Mouse (Mus musculus) c-Kit-negative CD71-positive TER-119-positive erythroid progenitor cells, embryonic 14.5 days (primary cell): ENCODE data around the gene Apcs.

Experiments used
- DNase-seq: peaks from one replicate; pipeline ENCODE4 v3.0.0-alpha.2; 2013; ENCODE audit warnings: low read depth, low spot score

Apcs gene

DNA sequence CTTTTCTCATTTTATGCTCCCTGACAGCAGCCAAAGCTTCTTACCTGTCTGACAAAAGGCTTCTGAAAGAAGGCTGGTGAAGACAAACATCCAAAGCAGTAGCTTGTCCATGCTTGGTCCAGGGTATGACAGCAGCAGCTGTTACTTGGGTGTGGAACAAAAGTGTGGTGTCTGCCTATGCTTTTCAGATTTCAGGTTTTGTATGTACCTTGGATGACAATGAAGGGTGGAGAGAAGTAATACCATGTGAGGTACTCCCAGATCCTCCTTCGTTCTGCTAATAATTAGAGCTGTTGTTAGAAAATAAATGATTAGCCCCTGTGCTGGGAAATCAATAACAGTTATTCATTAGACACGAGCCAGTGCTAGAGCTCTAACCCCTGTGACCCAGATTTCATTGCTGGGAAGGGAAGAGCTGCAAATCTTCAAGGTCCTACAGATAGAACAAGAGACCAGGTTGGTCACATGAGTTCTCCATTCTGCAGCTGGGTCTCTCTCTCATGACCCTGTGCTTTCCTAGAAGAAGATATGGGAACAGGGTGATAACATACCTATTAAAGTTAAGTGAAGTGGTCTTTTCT is at the start of gene Apcs:
Gene Apcs, minus strand, starts transcription at position 265 of the 581 bp plus-strand sequence.
- no peak for DNase-seq

DNA sequence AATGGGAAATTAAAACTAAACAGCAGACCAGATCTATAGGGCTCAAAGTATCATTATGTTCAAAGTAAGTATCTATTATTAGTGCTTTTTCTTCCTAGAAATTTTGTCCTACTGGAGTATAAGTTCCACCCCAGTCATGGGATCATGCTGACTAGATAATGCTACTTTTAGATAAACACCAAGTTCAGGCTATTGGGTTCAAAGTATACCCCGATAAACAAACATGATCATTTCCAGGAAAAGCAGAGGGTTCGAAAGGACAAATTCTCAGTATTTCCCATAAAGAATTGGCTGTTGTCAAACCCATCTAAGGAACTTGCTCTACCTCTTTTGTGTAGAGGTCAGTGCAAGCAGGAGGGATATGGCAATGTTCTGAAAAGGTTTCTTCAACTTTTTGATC is 37.4 kb upstream of the Apcs start:
- DNase-seq: no peak

DNA sequence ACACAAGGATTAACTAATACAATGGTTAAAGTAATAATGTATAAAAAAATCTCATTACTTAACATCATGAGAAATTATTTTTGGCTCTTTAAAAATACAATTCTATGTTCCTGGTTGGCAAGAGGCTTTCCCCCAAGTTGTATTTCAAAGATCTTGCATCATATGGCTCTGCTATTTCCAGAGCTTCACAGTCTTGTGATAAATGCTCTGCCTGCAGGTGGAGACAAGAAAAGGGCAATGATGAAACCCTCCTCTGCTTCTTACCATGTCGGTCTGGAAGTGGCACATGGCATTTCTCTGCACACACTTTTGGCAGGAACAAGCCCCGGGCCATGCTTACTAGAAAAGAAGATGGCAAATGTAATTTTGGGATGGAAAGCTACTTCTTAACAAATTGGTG is 23.6 kb upstream of the Apcs start:
- DNase-seq: no peak

DNA sequence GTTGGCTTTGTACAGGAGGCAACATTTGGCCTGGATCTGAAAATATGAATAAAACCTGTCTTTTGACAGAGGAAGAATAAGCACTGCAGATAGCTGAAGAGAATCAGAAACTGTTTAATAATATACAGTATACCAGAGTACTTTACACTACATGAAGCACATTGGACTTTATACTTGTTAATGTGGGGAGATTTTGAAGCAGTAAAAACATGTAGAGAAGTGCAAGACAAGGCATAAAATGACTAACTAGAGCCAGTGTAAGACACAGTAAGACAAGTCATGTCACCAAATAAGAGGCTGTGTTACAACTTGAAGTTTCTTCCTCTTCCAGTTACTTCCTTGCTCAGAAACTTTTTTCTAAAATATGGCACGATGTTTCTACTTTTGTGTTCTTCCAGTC is 22.3 kb upstream of the Apcs start:
- DNase-seq: no peak

DNA sequence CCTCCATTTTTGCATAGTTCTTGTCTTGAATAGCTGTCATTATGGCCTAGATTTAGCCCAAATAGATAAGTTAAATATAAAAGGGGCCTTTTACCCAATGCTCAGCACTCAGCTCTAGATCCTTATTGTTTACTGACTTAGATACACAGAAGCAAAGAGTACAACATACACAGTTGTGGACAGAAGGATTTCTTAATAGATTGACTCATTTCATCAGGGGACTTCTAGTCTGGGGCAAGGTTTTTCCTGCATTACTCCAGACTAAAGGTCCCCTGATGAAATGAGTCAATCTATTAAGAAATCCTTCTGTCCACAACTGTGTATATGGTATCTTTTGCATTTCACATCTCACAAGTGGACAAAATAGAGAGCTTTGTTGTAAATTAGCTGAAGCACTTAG is 8.5 kb upstream of the Apcs start:
- DNase-seq: no peak

DNA sequence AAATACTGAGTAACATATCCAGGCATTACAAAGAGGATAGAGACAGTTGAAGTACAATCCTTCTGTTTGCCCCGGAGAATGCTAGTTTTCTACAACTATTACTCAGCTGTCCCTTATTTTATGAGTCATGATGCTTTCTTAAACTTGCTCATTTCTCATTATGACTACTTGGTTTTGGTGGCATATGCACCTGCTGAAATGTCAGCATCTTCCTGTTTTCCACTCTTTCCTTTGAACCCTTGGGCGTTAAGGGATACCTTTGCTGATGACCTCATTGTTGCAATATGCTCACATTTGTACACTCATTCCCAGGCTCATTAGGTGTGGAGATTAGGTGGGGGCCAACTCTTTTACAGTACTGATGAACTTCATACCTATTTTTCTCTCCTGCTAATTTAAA is 594 bp upstream of the Apcs start:
- no peak for DNase-seq

DNA sequence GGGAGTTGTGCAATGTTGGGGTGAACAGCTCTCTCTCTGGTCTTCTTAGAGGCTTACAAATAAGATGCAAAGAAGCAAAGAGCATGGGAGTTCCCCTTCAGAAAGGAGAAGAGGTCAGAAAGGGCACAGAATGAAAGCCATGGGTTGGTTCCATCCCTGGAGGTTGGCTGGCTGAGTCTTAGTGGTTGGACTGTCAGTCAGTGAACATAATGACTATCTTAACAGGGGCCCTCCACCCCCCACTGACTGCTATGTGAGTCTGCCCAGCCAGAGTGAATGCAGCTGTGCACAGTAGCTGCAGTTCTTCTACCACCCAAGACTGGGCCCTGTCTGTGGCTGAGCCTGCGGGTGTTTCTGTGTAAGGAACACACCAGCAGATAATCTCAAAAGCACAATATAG is 18.2 kb downstream of the Apcs start:
- DNase-seq: no peak

DNA sequence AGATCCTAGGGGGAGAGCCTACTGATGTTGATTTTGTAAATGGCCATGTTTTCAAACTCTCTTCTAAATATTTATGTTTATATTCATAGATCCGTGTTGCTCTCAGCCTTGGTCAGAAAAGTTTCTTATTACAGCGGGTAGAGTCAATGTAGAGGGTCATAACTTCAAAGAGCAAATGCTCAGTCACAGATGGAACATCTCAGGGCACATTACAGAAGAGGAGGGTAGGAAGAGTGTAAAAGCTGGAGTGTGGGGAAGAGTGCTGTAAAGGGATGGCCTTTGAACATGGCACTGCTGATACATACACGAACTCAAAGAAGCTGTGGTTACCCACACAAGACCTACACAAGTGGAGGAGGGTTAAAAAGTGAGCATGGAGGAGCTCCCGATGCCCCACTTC is 19.6 kb downstream of the Apcs start:
- no peak for DNase-seq

DNA sequence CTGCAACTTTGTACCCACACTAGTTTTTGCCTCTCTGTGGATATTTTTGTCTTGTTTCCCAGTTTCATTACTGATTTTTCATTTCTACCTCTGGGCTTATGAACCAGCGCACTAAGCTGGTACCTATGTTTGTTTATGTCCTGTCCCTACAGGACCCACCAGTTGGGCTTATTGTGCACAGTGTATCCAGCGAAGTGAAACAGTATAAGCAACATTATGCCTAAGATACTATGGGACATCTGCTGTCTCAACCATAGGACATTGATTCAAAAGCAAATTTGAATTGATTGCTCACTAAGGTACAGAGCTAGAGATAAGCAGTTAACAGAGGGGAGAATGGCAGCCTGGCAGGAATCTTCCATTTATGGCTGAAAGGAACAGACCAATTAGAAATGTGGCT is 46.7 kb downstream of the Apcs start:
- DNase-seq: no peak

DNA sequence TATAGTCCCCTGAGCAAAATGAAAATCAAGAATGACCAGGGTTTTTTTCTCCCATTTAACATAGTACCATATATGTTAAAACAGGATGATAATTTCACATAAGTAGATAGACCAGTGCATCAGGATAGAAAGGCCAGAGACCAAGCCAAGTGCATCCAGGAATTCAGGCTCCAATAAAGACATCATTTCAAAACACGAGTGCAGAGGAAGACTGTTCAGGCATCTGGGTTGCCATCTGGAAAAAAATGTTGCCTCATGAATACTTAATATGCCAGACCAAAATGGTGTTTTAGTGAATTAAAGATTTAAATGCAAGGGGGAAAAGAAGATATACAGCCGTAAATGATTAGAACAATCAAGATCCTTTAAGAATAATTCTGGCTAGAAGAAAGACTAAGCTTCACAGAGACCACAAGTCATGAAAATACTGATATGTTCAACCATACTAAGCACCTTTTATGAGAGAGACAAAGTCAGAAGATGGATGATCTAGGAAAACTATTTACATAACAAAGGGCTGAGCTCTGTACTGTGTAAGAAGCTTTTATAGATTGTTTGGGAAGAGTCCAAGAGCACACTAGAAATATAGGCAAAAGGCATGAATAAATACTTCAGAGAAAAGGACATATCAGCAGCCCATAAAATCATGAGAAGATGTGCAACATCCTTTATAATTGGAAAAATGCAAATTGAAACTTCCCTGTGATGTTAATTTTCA is 47.6 kb downstream of the Apcs start:
- no peak for DNase-seq
